Mouse (Mus musculus): Measurements from ENCODE around the gene Tmem230. TPM values are rescaled to one million over a fixed set of nuclear protein-coding genes. Genes with fewer than 3 reads are reported as not detected.
"Not testable (repeated sequence)": the region's sequence is repeated elsewhere in the genome, so short reads cannot be mapped to it uniquely, and the experiment has no call there.

Gene Tmem230
- polyA plus RNA-seq (2012; rRNA removed): 34.9 and 64.0 TPM in 2 replicates

- DNase-seq (ENCODE audit: low read depth, low spot score): no peak
- 5% methylated on average over 50 of the region's 50 CpGs for WGBS
Observed at GRCm38 (mm10) chr2:132247539-132248313, at the start of gene Tmem230. Gene Tmem230 (minus strand): TSS chr2:132247807.

GRCm38 (mm10) chr2:132293694-132294450, 46.3 kb upstream of the Tmem230 start:
- no peak for DNase-seq (ENCODE audit: low read depth, low spot score)
- WGBS: 90% methylated on average over 10 of the region's 10 CpGs

- 59% methylated on average over 4 of the region's 4 CpGs for WGBS
- DNase-seq (ENCODE audit: low read depth, low spot score): no peak
Observed at GRCm38 (mm10) chr2:132292083-132292482, 44.5 kb upstream of the Tmem230 start.

GRCm38 (mm10) chr2:132291265-132291664, 43.7 kb upstream of the Tmem230 start:
- DNase-seq (ENCODE audit: low read depth, low spot score): no peak
- 32% methylated on average over 3 of the region's 3 CpGs for WGBS

- DNase-seq (ENCODE audit: low read depth, low spot score): no peak
- 44% methylated on average over 6 of the region's 6 CpGs for WGBS
Observed at GRCm38 (mm10) chr2:132290808-132291207, 43.2 kb upstream of the Tmem230 start.

GRCm38 (mm10) chr2:132289213-132289612, 41.6 kb upstream of the Tmem230 start:
- WGBS: 34% methylated on average over 5 of the region's 7 CpGs

GRCm38 (mm10) chr2:132286376-132287076, 38.9 kb upstream of the Tmem230 start:
- WGBS: 63% methylated on average over 9 of the region's 9 CpGs
- DNase-seq (ENCODE audit: low read depth, low spot score): no peak

More at GRCm38 (mm10) chr2:132289213-132289612, 41.6 kb upstream of the Tmem230 start:
- DNase-seq (ENCODE audit: low read depth, low spot score): not testable (repeated sequence)

GRCm38 (mm10) chr2:132285722-132286121, 38.1 kb upstream of the Tmem230 start:
- not testable (repeated sequence) for DNase-seq (ENCODE audit: low read depth, low spot score)
- WGBS: 88% methylated on average over 5 of the region's 5 CpGs

GRCm38 (mm10) chr2:132284492-132285139, 37.0 kb upstream of the Tmem230 start:
- DNase-seq (ENCODE audit: low read depth, low spot score): no peak
- 60% methylated on average over 12 of the region's 12 CpGs for WGBS

GRCm38 (mm10) chr2:132283236-132284070, 35.8 kb upstream of the Tmem230 start:
- 48% methylated on average over 15 of the region's 15 CpGs for WGBS
- DNase-seq (ENCODE audit: low read depth, low spot score): no peak

GRCm38 (mm10) chr2:132282453-132283174, 35.0 kb upstream of the Tmem230 start:
- DNase-seq (ENCODE audit: low read depth, low spot score): no peak
- 40% methylated on average over 12 of the region's 12 CpGs for WGBS

GRCm38 (mm10) chr2:132281560-132282452, 34.2 kb upstream of the Tmem230 start:
- DNase-seq (ENCODE audit: low read depth, low spot score): no peak
- 42% methylated on average over 10 of the region's 10 CpGs for WGBS

GRCm38 (mm10) chr2:132280518-132281120, 33.0 kb upstream of the Tmem230 start:
- DNase-seq (ENCODE audit: low read depth, low spot score): no peak
- 86% methylated on average over 10 of the region's 10 CpGs for WGBS

GRCm38 (mm10) chr2:132279978-132280377, 32.4 kb upstream of the Tmem230 start:
- no peak for DNase-seq (ENCODE audit: low read depth, low spot score)
- 73% methylated on average over 4 of the region's 4 CpGs for WGBS

GRCm38 (mm10) chr2:132279336-132279882, 31.8 kb upstream of the Tmem230 start:
- no peak for DNase-seq (ENCODE audit: low read depth, low spot score)
- 77% methylated on average over 3 of the region's 3 CpGs for WGBS

- WGBS: 81% methylated on average over 8 of the region's 8 CpGs
- no peak for DNase-seq (ENCODE audit: low read depth, low spot score)
Observed at GRCm38 (mm10) chr2:132278273-132278853, 30.8 kb upstream of the Tmem230 start.

Measured in large intestine, adult 2 months (tissue).